Mouse (Mus musculus) liver, postnatal 0 days (tissue): ENCODE measurements around the gene Haghl.

Source experiments
- CTCF ChIP-seq: sonication (generic); IDR thresholded peaks from 2 replicates; pipeline ENCODE4 v1.5.1; 2016; ENCODE audit warnings: antibody characterized with exemption, low read depth
- EP300 ChIP-seq: IDR thresholded peaks from 2 replicates; pipeline ENCODE4 v1.6.1; 2016; ENCODE audit warnings: antibody characterized with exemption, low read depth, mild to moderate bottlenecking

DNA sequence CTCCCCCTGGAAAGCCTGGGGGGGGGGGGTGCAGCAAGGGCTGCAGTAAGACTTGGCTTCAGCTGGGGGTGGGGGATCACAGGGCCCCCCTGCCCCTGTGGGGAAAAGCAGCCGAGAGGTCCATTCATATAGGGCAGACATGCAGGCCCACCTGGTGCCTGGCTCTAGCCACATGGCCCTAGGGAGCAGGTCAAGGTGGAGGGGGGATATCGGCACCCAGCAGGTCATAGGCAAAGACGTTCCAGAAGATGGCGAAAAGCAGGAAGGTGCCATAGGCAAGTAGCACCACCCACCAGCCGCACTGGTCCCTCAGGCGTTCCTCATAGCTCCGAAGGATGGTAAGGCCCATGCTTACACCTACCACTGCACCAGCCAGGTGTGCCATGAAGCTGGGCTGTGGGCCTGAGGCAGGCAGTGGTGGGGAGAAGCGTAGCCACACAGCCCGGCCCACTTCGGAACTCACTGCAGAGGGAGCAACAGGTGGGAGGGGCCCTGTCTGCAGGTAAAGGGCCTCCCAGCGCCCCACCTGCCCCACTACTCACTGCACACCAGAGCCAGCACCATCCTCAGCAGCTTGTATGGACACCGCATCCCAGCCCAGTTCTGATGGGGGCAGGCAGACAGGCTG lies 49.2 kb upstream of the Haghl start:
- TF ChIP-seq CTCF: no peak
- TF ChIP-seq EP300: no peak
